Mouse (Mus musculus): Measurements from ENCODE around the gene Chchd3.

- no peak for TF ChIP-seq CTCF (conservative IDR thresholded peaks at IDR 0.05; ENCODE audit: insufficient read depth, insufficient read length, low read depth, low read length)
- no peak for TF ChIP-seq POLR2A (IDR thresholded peaks at IDR 0.05; ENCODE audit: low read depth, low read length)
Observed at GRCm38 (mm10) chr6:32940299-32940698, 119.8 kb downstream of the Chchd3 start.

Data from kidney, adult 2 months (tissue).